Mouse (Mus musculus) bone marrow, adult 2 months (tissue): ENCODE data around the gene Slc27a2.

Experiments used
- CTCF ChIP-seq: fragments of 200-500 bp; IDR thresholded peaks from 2 replicates; pipeline ENCODE4 v1.5.1; 2011; ENCODE audit warnings: low read length, control low read depth; ENCODE audit not compliant: control insufficient read depth, insufficient read depth
- POLR2A ChIP-seq: fragments of 200-500 bp; IDR thresholded peaks from 2 replicates; pipeline ENCODE4 v1.6.1; 2011; ENCODE audit warnings: low read depth, mild to moderate bottlenecking, control low read depth, low read length, borderline replicate concordance; ENCODE audit not compliant: control insufficient read depth

GRCm38 (mm10) chr2:126524271-126524670 lies 27.9 kb upstream of the Slc27a2 start:
- no peak for TF ChIP-seq CTCF
- TF ChIP-seq POLR2A = no peak
